Mouse (Mus musculus): Measurements from ENCODE around the gene Spag17.

GRCm38 (mm10) chr3:99881498-99881897 lies 3.7 kb upstream of the Spag17 start:
- TF ChIP-seq CTCF (IDR thresholded peaks at IDR 0.05; ENCODE audit: borderline replicate concordance, control insufficient read depth, extremely low read depth, insufficient read depth, low read length, poor library complexity), result no peak
- no peak for TF ChIP-seq POLR2A (IDR thresholded peaks at IDR 0.05; ENCODE audit: control insufficient read depth, extremely low read depth, insufficient read depth, low read length, poor library complexity)

Data from thymus, adult 2 months (tissue).